Mouse (Mus musculus): Measurements from ENCODE around the gene Myo18a.

DNA sequence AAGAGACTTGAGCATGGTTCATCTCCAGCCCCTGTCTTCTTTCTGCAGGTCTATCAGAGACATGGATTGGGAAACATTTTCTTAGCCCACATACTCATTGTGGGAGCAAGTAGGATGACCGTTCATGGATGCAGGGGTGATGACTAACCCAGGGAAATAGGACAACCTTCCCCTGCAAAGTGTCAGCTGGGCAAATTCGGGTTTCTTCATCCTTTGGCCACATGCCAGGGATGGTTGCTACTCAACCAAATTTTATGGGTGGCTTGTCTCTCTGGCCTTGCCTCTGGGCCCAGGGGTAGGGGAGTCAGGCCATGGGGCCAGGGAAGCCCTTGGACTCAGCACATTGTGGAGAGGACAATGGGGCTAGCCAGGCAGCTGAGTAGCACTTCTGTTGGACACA is 34.5 kb upstream of the Myo18a start:
- no peak for TF ChIP-seq CTCF (IDR thresholded peaks at IDR 0.05; ENCODE audit: control insufficient read depth, insufficient read depth, insufficient replicate concordance, low read depth, low read length)
- TF ChIP-seq POLR2A (IDR thresholded peaks at IDR 0.05; ENCODE audit: control insufficient read depth, low read depth, low read length) = no peak

All from testis, adult 2 months (tissue).